Mouse (Mus musculus) intestine, postnatal 0 days (tissue): ENCODE results near the gene Dstyk. TPM values are rescaled to one million over a fixed set of nuclear protein-coding genes. Genes with fewer than 3 reads are reported as not detected.

Experiments
- ATAC-seq: fragments of 200-750 bp; cut with Nextera tagmentation; 2 replicates; pipeline ENCODE4 v1.8.0; 2017; ENCODE audit warnings: mild to moderate bottlenecking, moderate TSS enrichment, moderate library complexity
- H3K27ac ChIP-seq: fragments of 300-500 bp; sonication (generic); 2 replicates; pipeline ENCODE4 v1.5.1; 2014; ENCODE audit warnings: mild to moderate bottlenecking, low read depth, low read length, moderate library complexity
- H3K27me3 ChIP-seq: fragments of 300-500 bp; sonication (generic); replicated peaks from 2 replicates; pipeline ENCODE4 v1.6.1; 2014; ENCODE audit warnings: low read length, mixed read lengths; ENCODE audit not compliant: control insufficient read depth, insufficient read depth
- H3K36me3 ChIP-seq: fragments of 300-500 bp; sonication (generic); 2 replicates; pipeline ENCODE4 v1.6.1; 2014; ENCODE audit warnings: mild to moderate bottlenecking, moderate library complexity; ENCODE audit not compliant: control insufficient read depth, insufficient read depth
- H3K4me1 ChIP-seq: fragments of 300-500 bp; sonication (generic); replicated peaks from 2 replicates; pipeline ENCODE4 v1.6.1; 2014; ENCODE audit warnings: antibody characterized with exemption, low read length, mixed read lengths; ENCODE audit not compliant: control insufficient read depth, insufficient read depth
- H3K4me2 ChIP-seq: fragments of 300-500 bp; sonication (generic); replicated peaks from 2 replicates; pipeline ENCODE4 v1.6.1; 2014; ENCODE audit warnings: low read depth, mild to moderate bottlenecking, moderate library complexity
- H3K4me3 ChIP-seq: fragments of 300-500 bp; sonication (generic); 2 replicates; pipeline ENCODE4 v1.5.1; 2014; ENCODE audit warnings: low read depth, low read length
- H3K9ac ChIP-seq: fragments of 300-500 bp; sonication (generic); 2 replicates; pipeline ENCODE4 v1.6.1; 2014; ENCODE audit warnings: mild to moderate bottlenecking, low read depth, low read length
- H3K9me3 ChIP-seq: fragments of 300-500 bp; sonication (generic); 2 replicates; pipeline ENCODE4 v1.6.1; 2016; ENCODE audit warnings: mixed run types; ENCODE audit not compliant: control insufficient read depth
- CTCF ChIP-seq: sonication (generic); IDR thresholded peaks from 2 replicates; pipeline ENCODE4 v1.5.1; 2016; ENCODE audit warnings: low read depth, mild to moderate bottlenecking, control low read depth, antibody characterized with exemption, moderate library complexity
- WGBS: fragments of 180-500 bp; shearing (Covaris S2); extraction: QIAGEN DNeasy Blood & Tissue Kit; methylation state at CpG from one replicate; pipeline ENCODE4 v1.1.7; 2014; 5-methylcytosine and 5-hydroxymethylcytosine counted together
- polyA plus RNA-seq: library from polyadenylated mRNA; unstranded; fragments of >200 nt; fragmentation: Nextera tagmentation; extraction: Ambion mirVana; gene quantifications from 2 replicates; pipeline ENCODE4 v1.2.1, GENCODE M21; 2015

Dstyk gene
- polyA plus RNA-seq, 1 experiment from 2014 or later = 3.7 TPM

DNA sequence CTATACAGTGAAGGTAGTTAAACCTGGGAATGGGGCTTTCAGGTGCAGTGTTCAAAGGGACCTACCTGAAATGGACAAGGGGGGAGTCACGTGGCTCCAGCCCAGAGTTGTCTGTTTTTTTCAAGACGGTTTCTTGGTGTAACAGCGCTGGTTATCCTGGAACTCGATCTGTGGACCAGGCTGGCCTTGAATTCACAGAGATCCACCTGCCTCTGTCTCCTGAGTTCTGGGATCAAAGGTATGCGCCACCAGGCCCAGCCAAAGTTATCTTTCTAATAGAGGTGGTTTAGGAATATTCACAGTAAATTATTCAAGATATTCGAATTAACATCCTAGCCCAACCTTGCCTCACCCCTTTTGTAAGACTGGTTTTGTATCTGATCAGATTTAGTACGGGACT, 89.3 kb downstream of the Dstyk start:
- Histone ChIP-seq H3K4me2 (no peak overlapping the region), H3K4me3 (no peak overlapping the region), H3K9me3 (no peaks in the 10 kb centered on the region), H3K9ac (no peak overlapping the region), H3K27ac (no peak overlapping the region), H3K27me3 (no peaks in the 10 kb centered on the region), H3K4me1 (no peaks in the 10 kb centered on the region), H3K36me3 (peaks cover 53% of the 10 kb centered on the region)
- WGBS = 91% methylated on average over 7 of the region's 7 CpGs
- no peak for ATAC-seq
- no peak for TF ChIP-seq CTCF

DNA sequence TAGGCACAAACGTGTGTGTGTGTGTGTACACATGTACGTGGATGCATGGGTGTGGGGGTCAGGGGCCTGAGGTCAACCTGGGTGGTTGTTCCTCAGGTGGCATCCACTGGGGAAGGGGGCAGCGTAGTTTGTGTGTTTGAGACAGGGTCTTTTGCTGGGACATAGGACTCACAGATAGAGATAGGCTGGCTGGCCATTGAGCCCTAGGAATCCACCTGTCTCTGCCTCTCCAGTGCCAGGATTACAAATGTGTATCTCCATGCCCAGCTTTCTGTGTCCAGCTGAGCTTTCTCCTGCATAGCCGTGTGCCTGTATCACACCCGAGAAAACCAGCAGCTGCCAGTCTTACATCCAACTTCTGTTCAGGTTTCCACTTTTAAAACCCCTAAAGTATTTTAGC, 92.4 kb downstream of the Dstyk start:
- TF ChIP-seq CTCF = no peak
- H3K9ac ChIP-seq = no peak overlapping the region
- H3K36me3 ChIP-seq = peaks cover 30% of the 10 kb centered on the region
- H3K4me3 ChIP-seq = no peak overlapping the region
- no peaks in the 10 kb centered on the region for H3K9me3 ChIP-seq
- H3K4me2 ChIP-seq = no peak overlapping the region
- WGBS = 85% methylated on average over 5 of the region's 5 CpGs
- H3K4me1 ChIP-seq = no peaks in the 10 kb centered on the region
- no peak for ATAC-seq
- H3K27me3 ChIP-seq = no peaks in the 10 kb centered on the region
- no peak overlapping the region for H3K27ac ChIP-seq

DNA sequence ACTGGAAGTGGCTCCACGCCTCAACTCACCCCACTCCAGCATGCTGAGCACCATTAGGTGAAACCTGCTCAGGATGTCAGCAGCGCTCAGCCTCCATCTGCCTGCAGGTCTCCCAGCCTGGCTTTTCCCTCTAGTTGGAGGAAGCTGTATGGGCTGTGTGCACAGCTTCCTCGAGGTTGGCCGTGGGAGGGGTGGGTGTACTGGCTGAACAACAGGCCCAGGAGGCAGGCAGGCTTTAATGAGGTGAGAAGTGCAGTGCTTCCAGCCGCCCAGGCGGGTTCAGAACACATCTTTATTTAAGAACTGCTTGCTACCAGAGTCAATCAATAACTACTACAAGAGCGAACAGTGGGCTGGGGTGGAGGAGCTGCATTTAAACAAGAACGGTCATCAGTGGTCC, 94.2 kb downstream of the Dstyk start:
- no peak overlapping the region for H3K27ac ChIP-seq
- no peak overlapping the region for H3K9ac ChIP-seq
- no peak overlapping the region for H3K4me3 ChIP-seq
- no peak for TF ChIP-seq CTCF
- 34% methylated on average over 8 of the region's 8 CpGs for WGBS
- H3K36me3 ChIP-seq = peaks cover 14% of the 10 kb centered on the region
- H3K4me2 ChIP-seq = no peak overlapping the region
- ATAC-seq = no peak
- no peaks in the 10 kb centered on the region for H3K4me1 ChIP-seq
- no peaks in the 10 kb centered on the region for H3K27me3 ChIP-seq
- H3K9me3 ChIP-seq = no peaks in the 10 kb centered on the region

DNA sequence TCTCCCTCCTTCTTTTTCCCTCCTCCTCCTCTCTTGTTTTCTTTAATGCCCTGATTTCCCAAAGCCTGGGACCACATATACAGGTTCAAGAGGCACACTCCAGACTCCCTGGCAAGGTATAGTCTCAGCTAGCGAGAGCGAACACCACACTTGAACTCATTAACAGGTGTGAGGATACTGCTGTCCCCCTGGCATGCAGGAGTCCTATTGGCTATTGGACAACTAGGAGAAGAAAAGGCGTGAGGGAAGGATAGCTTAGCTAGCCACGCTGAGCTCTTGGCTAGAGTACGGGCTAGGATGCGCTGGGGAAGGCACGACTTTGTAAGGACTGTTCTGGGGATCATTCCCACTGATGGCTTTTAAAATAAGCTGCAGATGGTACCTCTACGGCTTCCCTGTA, 94.8 kb downstream of the Dstyk start:
- no peak overlapping the region for H3K4me3 ChIP-seq
- peaks cover 8% of the 10 kb centered on the region for H3K36me3 ChIP-seq
- no peak overlapping the region for H3K9ac ChIP-seq
- no peak for TF ChIP-seq CTCF
- no peak overlapping the region for H3K4me2 ChIP-seq
- no peak for ATAC-seq
- H3K27me3 ChIP-seq = no peaks in the 10 kb centered on the region
- WGBS = 71% methylated on average over 8 of the region's 8 CpGs
- no peaks in the 10 kb centered on the region for H3K9me3 ChIP-seq
- H3K27ac ChIP-seq = no peak overlapping the region
- no peaks in the 10 kb centered on the region for H3K4me1 ChIP-seq

DNA sequence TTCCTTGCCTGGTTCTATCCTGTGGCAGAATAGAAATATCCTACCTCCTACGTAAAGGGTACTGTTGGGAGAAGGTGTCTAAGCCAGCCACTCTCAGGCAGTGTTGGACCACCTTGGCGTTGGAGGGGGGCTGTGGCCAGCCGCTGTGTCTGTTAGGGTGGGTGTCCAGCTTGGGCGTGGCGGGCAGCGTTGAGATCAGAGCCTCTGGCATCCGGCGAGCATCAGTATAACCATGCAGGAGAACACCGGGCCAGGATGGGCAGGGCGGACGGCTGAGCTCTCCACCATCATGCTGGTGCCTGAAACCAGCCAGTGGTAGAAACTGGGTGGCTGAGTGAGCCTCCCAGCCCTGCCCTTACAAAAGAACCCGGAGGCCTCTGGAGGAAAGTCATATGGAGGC, 98.0 kb downstream of the Dstyk start:
- no peak for TF ChIP-seq CTCF
- ATAC-seq = no peak
- WGBS = 89% methylated on average over 12 of the region's 12 CpGs

More for the DNA sequence above, 98.0 kb downstream of the Dstyk start:
- no peak overlapping the region for H3K27ac ChIP-seq
- H3K9ac ChIP-seq = no peak overlapping the region
- no peak overlapping the region for H3K4me3 ChIP-seq
- H3K4me2 ChIP-seq = no peak overlapping the region
- H3K27me3 ChIP-seq = no peaks in the 10 kb centered on the region
- no peaks in the 10 kb centered on the region for H3K4me1 ChIP-seq
- no peaks in the 10 kb centered on the region for H3K36me3 ChIP-seq
- no peaks in the 10 kb centered on the region for H3K9me3 ChIP-seq

Other genes with a start within 250 kb of the Dstyk start
- 0.08 TPM in 1 of 2 replicates, not detected in the other for gene Lemd1, start 226.1 kb upstream of the Dstyk start, polyA plus RNA-seq
- not detected in 2 replicates for gene AC124108.1, start 226.1 kb upstream of the Dstyk start, polyA plus RNA-seq
- gene Gm10188, start 187.8 kb upstream of the Dstyk start, polyA plus RNA-seq = not detected in 2 replicates
- gene Klhdc8a, start 118.9 kb upstream of the Dstyk start, polyA plus RNA-seq = 0.46 and 0.51 TPM in 2 replicates
- 20.0 and 20.6 TPM in 2 replicates for gene Nuak2, start 101.4 kb upstream of the Dstyk start, polyA plus RNA-seq
- gene Tmcc2, start 26.3 kb upstream of the Dstyk start, polyA plus RNA-seq = 2.2 and 2.3 TPM in 2 replicates
- gene Rbbp5, start 59.8 kb downstream of the Dstyk start, polyA plus RNA-seq = 14.5 and 16.6 TPM in 2 replicates
- 2.9 and 3.1 TPM in 2 replicates for gene Tmem81, start 88.7 kb downstream of the Dstyk start, polyA plus RNA-seq
- 0.14 and 0.29 TPM in 2 replicates for gene Cntn2, start 125.7 kb downstream of the Dstyk start, polyA plus RNA-seq